Mouse (Mus musculus) layer of hippocampus, adult 9-11 months (tissue): Measurements from ENCODE around the gene Hrh2.

Experiments used
- DNase-seq: peaks from one replicate; pipeline ENCODE4 v3.0.0; 2022

Gene Hrh2

DNA sequence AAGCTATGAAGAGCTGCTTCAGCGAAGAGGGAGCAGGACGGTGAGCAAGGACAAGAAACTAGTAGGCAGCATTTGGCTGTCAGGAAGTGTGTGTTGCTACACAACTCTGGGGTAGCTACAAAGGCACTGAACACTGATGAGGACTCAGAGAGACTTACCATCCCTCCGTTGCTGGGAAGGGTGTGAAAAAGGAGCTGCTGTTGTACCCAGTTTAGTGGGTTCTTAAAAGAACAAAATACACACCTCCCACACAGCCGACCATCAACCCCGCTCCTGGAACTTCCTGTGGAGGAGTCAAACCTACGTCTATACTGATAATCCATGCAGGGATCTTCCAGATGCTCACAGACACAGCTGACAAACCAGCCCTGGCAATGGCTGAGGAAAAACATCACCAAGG, 85.5 kb downstream of the Hrh2 start:
- DNase-seq, result no peak

DNA sequence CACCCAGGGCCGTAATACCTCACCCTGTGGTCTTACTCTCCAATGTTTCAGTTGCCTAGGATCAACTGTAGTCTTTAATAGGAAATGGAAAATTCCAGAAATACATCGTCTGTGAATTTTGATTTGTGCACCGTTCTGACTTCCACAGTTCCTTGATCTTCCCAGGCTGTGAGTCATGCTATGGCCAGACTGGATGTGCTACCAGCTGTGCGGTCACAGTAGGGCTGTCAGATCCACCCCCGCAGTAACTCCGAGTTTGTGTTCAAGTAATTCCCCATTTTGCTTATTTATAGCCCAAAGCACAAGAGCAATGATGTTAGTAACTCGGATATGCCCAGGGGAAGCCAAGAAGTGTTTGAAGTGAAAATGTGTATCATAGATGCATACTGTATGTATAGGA, 88.4 kb downstream of the Hrh2 start:
- DNase-seq, result no peak

DNA sequence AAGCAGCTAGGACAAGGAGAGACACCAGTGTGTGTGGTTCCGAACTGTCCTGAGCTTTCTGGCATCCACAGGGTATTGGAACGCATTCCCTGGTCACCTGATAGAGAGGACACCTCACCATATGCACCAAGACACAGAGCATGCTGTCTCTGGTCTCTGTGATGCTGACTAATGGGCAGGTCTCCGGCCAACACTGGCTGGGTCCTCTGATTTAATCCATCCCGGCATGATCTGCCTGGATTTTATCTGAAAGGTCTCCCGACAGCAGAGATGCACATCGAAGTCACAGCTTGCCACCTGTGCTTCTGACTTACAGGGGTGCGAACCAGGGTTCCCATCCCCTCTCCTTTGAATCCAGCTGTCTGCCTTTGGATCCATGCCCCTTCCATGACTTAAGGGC, 89.2 kb downstream of the Hrh2 start:
- DNase-seq, result no peak

DNA sequence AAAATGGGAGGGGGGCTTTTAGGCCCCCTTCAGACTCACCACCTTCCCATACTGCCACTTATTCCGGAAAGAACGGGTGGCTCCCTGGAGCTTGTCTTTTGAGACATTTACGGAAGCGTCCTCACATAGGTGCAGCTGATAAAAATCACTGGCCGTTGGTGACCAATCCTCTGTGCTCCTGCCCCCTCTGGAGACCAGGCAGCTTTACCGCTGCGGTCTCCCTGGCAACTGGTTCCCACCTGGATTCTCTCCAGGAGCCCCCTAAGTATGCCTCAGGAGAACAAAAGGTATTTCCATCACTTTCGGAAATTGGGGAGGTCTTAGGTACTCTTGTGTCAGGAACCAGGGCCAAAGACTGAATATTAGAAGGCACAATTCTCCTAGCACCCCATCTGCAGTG, 89.7 kb downstream of the Hrh2 start:
- DNase-seq, result no peak

DNA sequence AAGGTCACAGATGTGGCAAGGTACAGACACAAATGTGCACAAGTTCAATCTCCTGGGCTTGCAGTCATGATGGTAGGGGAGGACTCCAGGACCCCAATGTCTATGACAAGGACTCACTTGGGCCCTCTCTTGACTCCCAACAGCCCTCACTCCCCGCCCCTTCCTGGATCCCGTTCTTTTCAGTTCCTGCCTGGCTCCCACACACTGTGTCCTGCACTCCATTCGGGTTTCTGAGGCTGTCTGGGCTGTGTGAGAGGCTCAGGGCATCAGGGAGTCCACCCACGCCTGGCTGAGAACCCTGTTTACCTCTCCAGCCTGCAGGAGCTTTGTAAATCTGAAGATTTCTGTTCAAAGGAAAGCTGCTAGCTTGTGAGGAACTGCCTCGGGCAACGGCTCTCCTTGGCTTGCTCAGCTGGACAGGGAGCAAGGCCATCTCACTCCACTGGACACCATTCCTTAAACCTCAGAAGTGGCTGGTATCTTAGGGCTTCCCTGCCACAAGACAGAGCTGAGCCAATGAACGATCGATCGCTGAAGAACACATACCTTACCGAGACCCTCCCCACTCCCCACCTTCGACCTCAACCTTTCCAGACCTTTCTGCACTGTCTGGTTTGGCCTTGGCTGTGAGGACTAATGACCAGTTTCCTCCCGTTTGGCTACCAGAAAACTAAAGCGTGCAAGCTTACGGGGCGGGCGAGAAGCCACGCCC, 90.4 kb downstream of the Hrh2 start:
- DNase-seq, result peak; percentile 42

DNA sequence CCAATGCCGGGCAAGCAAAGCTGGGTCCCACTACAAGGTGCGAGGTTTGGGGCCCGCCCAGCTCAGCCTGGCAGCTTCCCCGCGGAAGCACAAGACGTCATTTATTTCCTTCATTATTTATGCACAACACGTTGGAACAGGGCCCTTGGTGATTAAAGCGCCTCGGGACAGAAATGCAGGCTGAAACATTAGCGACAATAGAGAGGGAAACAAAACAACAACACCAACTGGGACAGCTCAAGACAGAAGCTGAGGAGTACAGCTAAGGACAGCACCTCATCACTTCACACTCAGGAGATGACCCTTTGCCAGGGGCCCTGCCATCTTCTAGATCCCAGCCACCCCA, 90.9 kb downstream of the Hrh2 start:
- no peak for DNase-seq
